Comparison of ENCODE assay signal across 25 mouse cellular contexts in genomic region chr10:18892102-18892501, GRCm38 (mm10).
"Had no signal": no experiment of that assay in that cellular context is flagged by ENCODE, and none has a peak within 500 bp of the region (broad histone marks: within the 10 kb centered on the region; RNA-seq: fewer than 3 reads in every experiment).

No protein-coding gene starts in this region.

- ATAC-seq: hindbrain, postnatal 0 days; intestine, embryonic 16.5 days had no signal

- H3K9me3 ChIP-seq: heart, embryonic 10.5 days; hindbrain, embryonic 13.5 days; hindbrain, embryonic 15.5 days; kidney, embryonic 15.5 days; limb, embryonic 10.5 days; limb, embryonic 12.5 days; liver, embryonic 13.5 days had no signal

- H3K9ac ChIP-seq: heart, embryonic 12.5 days; hindbrain, embryonic 13.5 days; hindbrain, embryonic 15.5 days; kidney, embryonic 15.5 days; limb, embryonic 12.5 days; liver, embryonic 13.5 days had no signal

- DNase-seq: gastrocnemius, postnatal 14 days; gastrocnemius, postnatal 36 days; heart, adult 18-20 months; heart, postnatal 10 days; heart, postnatal 4 days; kidney, adult 11 months; kidney, adult 2 months; kidney, adult 9 months; kidney, postnatal 14 days; kidney, postnatal 36 days; layer of hippocampus, adult 9-11 months; layer of hippocampus, postnatal 36 days; liver; liver, embryonic 13.5 days had no signal

- H3K36me3 ChIP-seq: heart, embryonic 10.5 days; heart, embryonic 12.5 days; hindbrain, embryonic 13.5 days; hindbrain, embryonic 15.5 days; kidney, embryonic 15.5 days; limb, embryonic 10.5 days; limb, embryonic 12.5 days; liver, embryonic 13.5 days had no signal

- H3K27me3 ChIP-seq: heart, embryonic 12.5 days; hindbrain, embryonic 13.5 days; hindbrain, embryonic 15.5 days; kidney, embryonic 15.5 days; limb, embryonic 12.5 days; liver, embryonic 13.5 days had no signal

- H3K4me3 ChIP-seq: heart, embryonic 10.5 days; heart, embryonic 12.5 days; hindbrain, embryonic 13.5 days; hindbrain, embryonic 15.5 days; kidney, embryonic 15.5 days; left cerebral cortex, adult 2 months; limb, embryonic 10.5 days; limb, embryonic 12.5 days; liver, embryonic 13.5 days had no signal

- H3K4me1 ChIP-seq: hindbrain, embryonic 13.5 days; hindbrain, embryonic 15.5 days; kidney, embryonic 15.5 days; limb, embryonic 10.5 days; limb, embryonic 12.5 days had no signal

- H3K27ac ChIP-seq: heart, embryonic 10.5 days; hindbrain, embryonic 13.5 days; hindbrain, embryonic 15.5 days; hindbrain, postnatal 0 days; kidney, embryonic 15.5 days; kidney, postnatal 0 days; left cerebral cortex, adult 2 months; limb, embryonic 10.5 days; limb, embryonic 12.5 days; liver, embryonic 13.5 days had no signal
